Mouse (Mus musculus): ENCODE data around the gene Ctsw. TPM values are rescaled to one million over a fixed set of nuclear protein-coding genes. Genes with fewer than 3 reads are reported as not detected.
"Not testable (repeated sequence)": the region's sequence is repeated elsewhere in the genome, so short reads cannot be mapped to it uniquely, and the experiment has no call there.

Ctsw gene
- polyA plus RNA-seq, 1 experiment, result not detected

DNA sequence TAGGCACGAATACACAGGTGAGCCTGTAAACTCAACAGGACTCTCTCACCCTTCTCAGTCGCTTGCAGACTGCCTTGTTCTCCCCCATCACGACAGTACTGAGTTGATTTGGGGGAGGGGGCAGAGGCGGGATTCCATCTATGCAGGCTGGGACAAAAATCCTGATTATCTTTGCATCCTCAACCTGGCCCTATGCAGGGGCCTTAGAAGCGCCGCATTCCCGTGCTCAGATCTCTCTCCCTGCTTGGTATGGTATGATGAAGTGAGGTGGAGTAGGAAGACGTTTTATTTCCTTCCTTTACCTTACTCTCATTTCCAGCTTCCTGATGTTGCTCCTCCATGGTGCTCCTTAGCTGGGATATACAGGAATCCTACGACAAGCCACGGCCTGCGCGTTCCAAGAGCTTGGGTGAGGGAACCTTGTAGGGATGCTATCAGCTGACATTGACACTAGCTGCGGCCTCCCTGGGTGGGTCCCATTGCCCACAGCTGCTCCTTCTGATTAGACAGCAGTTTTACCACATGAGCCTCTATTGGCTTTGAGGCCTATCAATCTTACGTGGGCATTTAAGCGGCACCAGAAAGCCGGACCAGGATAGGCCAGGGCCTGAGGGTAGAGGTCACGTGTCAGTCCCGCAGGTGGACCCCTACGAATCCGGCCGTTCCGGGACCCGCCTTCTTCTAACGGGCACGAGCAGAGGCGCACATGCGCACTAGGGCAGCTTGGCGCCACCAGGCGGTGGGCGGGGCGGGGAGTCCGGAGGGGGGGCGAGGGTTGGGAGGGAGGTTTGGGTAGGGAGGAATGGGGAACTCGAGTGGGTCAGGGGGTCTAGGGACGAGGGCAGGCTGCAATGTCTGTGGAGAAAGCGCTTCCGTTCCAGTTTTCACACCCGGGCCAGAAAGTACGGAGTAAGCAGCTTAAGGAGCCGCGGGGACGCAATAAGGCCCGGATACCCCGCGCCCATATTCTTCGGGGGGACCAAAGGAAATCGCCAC lies 42.0 kb upstream of the Ctsw start, which contains the start of gene Snx32:
TSS of gene Snx32 (minus strand) at position 508 of the 996 bp plus-strand sequence.
- peak; percentile 43 for TF ChIP-seq POLR2A (IDR thresholded peaks at IDR 0.05; ENCODE audit: control insufficient read depth, low read depth, low read length)
- no peak for TF ChIP-seq CTCF (IDR thresholded peaks at IDR 0.05; ENCODE audit: control insufficient read depth, insufficient read depth, insufficient replicate concordance, low read depth, low read length)
- peak within 1 kb of the TSS; percentile 89 for H3K27ac ChIP-seq (ENCODE audit: control insufficient read depth, insufficient read depth, low read depth, low read length)
- H3K27me3 ChIP-seq (ENCODE audit: control insufficient read depth, insufficient read depth, low read length), result no peaks in the 10 kb centered on the region
- H3K4me3 ChIP-seq (ENCODE audit: control insufficient read depth, low read depth, low read length), result peak within 1 kb of the TSS; percentile 92
- H3K36me3 ChIP-seq (ENCODE audit: control insufficient read depth, insufficient read depth, low read length), result no peaks in the 10 kb centered on the region
- H3K4me1 ChIP-seq (ENCODE audit: control insufficient read depth, insufficient read depth, low read length), result peaks cover 15% of the 10 kb centered on the region

DNA sequence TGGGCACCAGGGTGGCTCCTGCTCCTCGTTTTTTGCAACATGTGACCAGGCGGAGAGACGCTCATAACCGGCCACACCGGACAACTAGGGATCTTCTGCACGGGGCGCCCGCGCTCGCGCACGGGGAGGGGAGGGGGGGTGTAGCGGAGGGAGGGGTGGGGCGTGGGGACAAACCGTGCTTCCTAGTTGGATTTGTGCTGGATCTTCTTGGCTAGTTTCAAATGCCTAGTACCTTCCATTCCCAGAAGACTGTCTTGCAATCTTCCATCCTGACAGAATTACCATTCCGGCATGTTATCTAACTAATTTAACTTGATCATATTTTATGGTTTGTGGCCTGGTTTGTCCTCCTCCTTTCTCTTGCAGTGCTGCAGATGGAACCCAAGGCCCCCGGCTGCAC lies 35.4 kb upstream of the Ctsw start, which contains the start of gene 1700020D05Rik:
TSS of gene 1700020D05Rik (minus strand) at position 101 of the 400 bp plus-strand sequence.
- Histone ChIP-seq H3K36me3 (ENCODE audit: control insufficient read depth, insufficient read depth, low read length) (no peaks in the 10 kb centered on the region), H3K27me3 (ENCODE audit: control insufficient read depth, insufficient read depth, low read length) (no peaks in the 10 kb centered on the region), H3K27ac (ENCODE audit: control insufficient read depth, insufficient read depth, low read depth, low read length) (peak within 1 kb of the TSS; percentile 75), H3K4me3 (ENCODE audit: control insufficient read depth, low read depth, low read length) (peak within 1 kb of the TSS; percentile 90), H3K4me1 (ENCODE audit: control insufficient read depth, insufficient read depth, low read length) (peaks cover 15% of the 10 kb centered on the region)
- TF ChIP-seq POLR2A (IDR thresholded peaks at IDR 0.05; ENCODE audit: control insufficient read depth, low read depth, low read length), result no peak
- no peak for TF ChIP-seq CTCF (IDR thresholded peaks at IDR 0.05; ENCODE audit: control insufficient read depth, insufficient read depth, insufficient replicate concordance, low read depth, low read length)

DNA sequence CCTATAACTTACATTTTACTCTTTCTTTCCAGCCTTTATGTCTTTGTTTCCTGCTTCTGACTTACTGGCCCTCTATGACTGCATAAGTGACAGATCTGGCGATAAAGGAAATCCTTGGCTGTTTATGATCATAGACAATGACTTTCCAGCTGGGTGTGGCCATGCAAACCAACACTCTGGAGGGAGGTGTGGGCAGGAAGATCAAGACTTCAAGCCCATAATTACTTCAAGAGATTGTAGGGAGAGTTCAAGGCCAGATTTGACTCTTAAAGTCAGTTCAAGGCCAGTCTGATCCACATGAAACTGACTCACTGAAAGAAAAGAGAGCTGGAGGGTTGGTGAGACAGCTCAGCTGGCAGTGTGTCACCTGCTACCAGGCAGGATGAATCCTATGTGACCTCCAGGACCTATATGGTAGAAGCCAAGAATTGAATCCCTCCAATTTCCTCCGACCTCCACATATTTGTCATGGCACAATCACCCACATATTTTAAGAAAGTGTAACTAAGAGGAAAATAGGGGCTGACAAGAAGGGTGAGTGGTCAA lies 32.1 kb upstream of the Ctsw start:
- Histone ChIP-seq H3K27me3 (ENCODE audit: control insufficient read depth, insufficient read depth, low read length) (no peaks in the 10 kb centered on the region), H3K4me3 (ENCODE audit: control insufficient read depth, low read depth, low read length) (no peak overlapping the region), H3K27ac (ENCODE audit: control insufficient read depth, insufficient read depth, low read depth, low read length) (peak overlapping the region; percentile 42; the same call in 1 of the 2 replicates)

DNA sequence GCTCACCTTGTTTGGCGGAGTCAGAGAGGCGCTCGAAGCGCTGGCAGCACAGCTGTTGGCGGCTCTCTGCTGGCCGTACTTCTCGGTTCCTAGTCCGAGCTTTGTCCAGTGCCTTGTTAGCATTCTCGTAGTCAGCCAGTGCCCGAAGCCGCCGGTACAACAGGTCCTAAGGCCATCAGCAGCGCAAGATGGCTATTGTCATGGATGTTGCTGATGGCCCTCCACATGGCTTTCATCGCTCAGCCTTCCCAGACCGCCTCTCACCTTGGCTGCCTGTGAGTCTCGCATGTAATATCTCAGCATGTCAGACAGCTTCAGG lies 27.7 kb upstream of the Ctsw start:
- H3K4me3 ChIP-seq (ENCODE audit: control insufficient read depth, low read depth, low read length), result no peak overlapping the region
- H3K36me3 ChIP-seq (ENCODE audit: control insufficient read depth, insufficient read depth, low read length), result no peaks in the 10 kb centered on the region; the same call in none of the 2 replicates
- no peak for TF ChIP-seq CTCF (IDR thresholded peaks at IDR 0.05; ENCODE audit: control insufficient read depth, insufficient read depth, insufficient replicate concordance, low read depth, low read length)
- TF ChIP-seq POLR2A (IDR thresholded peaks at IDR 0.05; ENCODE audit: control insufficient read depth, low read depth, low read length), result no peak
- H3K27me3 ChIP-seq (ENCODE audit: control insufficient read depth, insufficient read depth, low read length), result no peaks in the 10 kb centered on the region
- H3K27ac ChIP-seq (ENCODE audit: control insufficient read depth, insufficient read depth, low read depth, low read length), result no peak overlapping the region
- H3K4me1 ChIP-seq (ENCODE audit: control insufficient read depth, insufficient read depth, low read length), result no peaks in the 10 kb centered on the region

More for the DNA sequence above, 32.1 kb upstream of the Ctsw start:
- TF ChIP-seq CTCF (IDR thresholded peaks at IDR 0.05; ENCODE audit: control insufficient read depth, insufficient read depth, insufficient replicate concordance, low read depth, low read length) (no peak), POLR2A (IDR thresholded peaks at IDR 0.05; ENCODE audit: control insufficient read depth, low read depth, low read length) (no peak)
- H3K4me1 ChIP-seq (ENCODE audit: control insufficient read depth, insufficient read depth, low read length), result peaks cover 15% of the 10 kb centered on the region
- no peaks in the 10 kb centered on the region for H3K36me3 ChIP-seq (ENCODE audit: control insufficient read depth, insufficient read depth, low read length)

DNA sequence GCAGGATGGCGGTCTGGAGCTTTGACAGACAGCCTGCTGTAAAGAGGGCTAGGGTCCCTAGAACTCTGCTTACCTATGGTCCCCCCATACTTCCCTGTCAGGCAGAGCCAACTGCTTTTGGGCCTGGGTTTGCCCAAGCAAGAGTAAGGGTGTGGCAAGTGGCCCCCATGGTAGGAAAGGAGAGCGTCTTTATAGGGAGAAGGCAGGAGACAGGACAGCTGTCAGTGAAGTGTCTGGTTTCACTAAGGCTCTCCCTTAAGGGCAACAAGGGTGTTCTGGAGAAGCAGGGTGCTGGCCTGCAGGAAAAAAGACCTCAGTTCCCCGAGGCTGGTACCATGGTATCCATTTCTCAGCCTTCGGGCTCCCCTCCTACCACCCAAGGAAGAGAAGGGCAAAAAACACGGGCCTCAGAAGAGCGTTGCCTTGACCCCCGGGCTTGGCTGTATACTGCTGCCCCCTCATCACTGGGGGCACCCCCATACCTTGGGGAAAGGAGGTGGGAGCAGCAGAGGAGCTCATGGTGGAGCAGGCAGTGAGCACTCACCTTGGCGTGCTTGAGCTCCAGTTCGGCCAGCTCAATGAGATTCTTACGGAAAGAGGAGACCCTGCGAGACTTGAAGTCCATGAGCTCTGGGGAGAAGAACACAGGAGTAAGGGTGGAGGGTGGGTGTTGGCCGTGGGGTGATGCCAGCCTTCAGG lies 27.2 kb upstream of the Ctsw start:
- no peak overlapping the region for H3K27ac ChIP-seq (ENCODE audit: control insufficient read depth, insufficient read depth, low read depth, low read length)
- TF ChIP-seq CTCF (IDR thresholded peaks at IDR 0.05; ENCODE audit: control insufficient read depth, insufficient read depth, insufficient replicate concordance, low read depth, low read length), result no peak
- no peak for TF ChIP-seq POLR2A (IDR thresholded peaks at IDR 0.05; ENCODE audit: control insufficient read depth, low read depth, low read length)
- H3K4me1 ChIP-seq (ENCODE audit: control insufficient read depth, insufficient read depth, low read length), result no peaks in the 10 kb centered on the region
- H3K36me3 ChIP-seq (ENCODE audit: control insufficient read depth, insufficient read depth, low read length), result no peaks in the 10 kb centered on the region; the same call in none of the 2 replicates
- H3K4me3 ChIP-seq (ENCODE audit: control insufficient read depth, low read depth, low read length), result no peak overlapping the region
- H3K27me3 ChIP-seq (ENCODE audit: control insufficient read depth, insufficient read depth, low read length), result no peaks in the 10 kb centered on the region

DNA sequence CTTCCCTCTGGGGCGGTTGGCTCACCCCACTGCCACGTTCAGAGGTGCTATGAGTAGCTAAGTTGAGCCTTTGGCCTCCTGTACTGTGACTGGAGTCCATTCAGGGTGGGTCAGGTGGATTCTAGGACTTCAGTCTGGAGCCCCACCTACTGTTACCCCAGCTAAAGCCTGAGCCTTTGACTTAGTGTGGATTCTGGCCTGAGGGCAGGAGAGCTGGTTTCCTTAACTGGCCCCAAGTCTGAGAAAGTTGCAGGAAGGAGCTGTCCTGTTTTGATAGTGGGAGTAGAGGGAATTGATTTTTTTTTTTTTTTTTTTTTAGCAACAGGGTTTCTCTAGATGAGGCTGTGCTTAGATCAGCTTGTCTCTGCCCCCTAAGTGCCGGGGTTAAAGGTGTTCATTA lies 26.0 kb upstream of the Ctsw start:
- H3K27ac ChIP-seq (ENCODE audit: control insufficient read depth, insufficient read depth, low read depth, low read length), result no peak overlapping the region
- no peak for TF ChIP-seq POLR2A (IDR thresholded peaks at IDR 0.05; ENCODE audit: control insufficient read depth, low read depth, low read length)
- no peak for TF ChIP-seq CTCF (IDR thresholded peaks at IDR 0.05; ENCODE audit: control insufficient read depth, insufficient read depth, insufficient replicate concordance, low read depth, low read length)
- peaks cover 2% of the 10 kb centered on the region; the same call in 1 of the 2 replicates for H3K4me1 ChIP-seq (ENCODE audit: control insufficient read depth, insufficient read depth, low read length)
- H3K4me3 ChIP-seq (ENCODE audit: control insufficient read depth, low read depth, low read length), result no peak overlapping the region
- no peaks in the 10 kb centered on the region for H3K27me3 ChIP-seq (ENCODE audit: control insufficient read depth, insufficient read depth, low read length)
- no peaks in the 10 kb centered on the region; the same call in none of the 2 replicates for H3K36me3 ChIP-seq (ENCODE audit: control insufficient read depth, insufficient read depth, low read length)

DNA sequence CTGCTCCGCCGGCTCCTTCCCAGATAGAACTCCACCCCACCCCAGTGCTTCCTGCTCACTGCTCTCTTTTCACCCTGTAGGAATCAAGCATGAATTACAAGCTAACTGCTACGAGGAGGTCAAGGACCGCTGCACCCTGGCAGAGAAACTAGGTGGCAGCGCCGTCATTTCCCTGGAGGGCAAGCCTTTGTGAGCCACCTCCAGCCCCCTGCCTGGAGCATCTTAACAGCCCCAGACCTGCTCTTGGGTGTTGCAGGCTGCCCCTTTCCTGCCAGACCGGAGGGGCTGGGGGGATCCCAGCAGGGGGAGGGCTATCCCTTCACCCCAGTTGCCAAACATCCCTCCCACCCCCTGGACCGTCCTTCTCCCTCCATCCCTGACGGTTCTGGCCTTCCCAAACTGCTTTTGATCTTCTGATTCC lies 25.0 kb upstream of the Ctsw start:
- not testable (repeated sequence) for H3K4me3 ChIP-seq (ENCODE audit: control insufficient read depth, low read depth, low read length); H3K27ac ChIP-seq (ENCODE audit: control insufficient read depth, insufficient read depth, low read depth, low read length); H3K4me1 ChIP-seq (ENCODE audit: control insufficient read depth, insufficient read depth, low read length)

More for the DNA sequence above, 25.0 kb upstream of the Ctsw start:
- not testable (repeated sequence) for H3K27me3 ChIP-seq (ENCODE audit: control insufficient read depth, insufficient read depth, low read length); H3K36me3 ChIP-seq (ENCODE audit: control insufficient read depth, insufficient read depth, low read length)

All from testis, adult 2 months (tissue).